Mouse (Mus musculus) heart, adult 2 months (tissue): ENCODE measurements around the gene Naaa. TPM values are rescaled to one million over a fixed set of nuclear protein-coding genes. Genes with fewer than 3 reads are reported as not detected.
A peak's percentile ranks its signal among the peaks of the same experiment; 100 is the strongest.

ENCODE experiments used
- DNase-seq, 2 experiments: peaks; one replicate each; pipeline ENCODE4 v3.0.0; 2021
- H3K27ac ChIP-seq: fragments of 200-600 bp; 2 replicates; pipeline ENCODE4 v1.8.1; 2022
- H3K27me3 ChIP-seq: fragments of 200-500 bp; 2 replicates; pipeline ENCODE4 v1.6.1; 2012; ENCODE audit warnings: mild to moderate bottlenecking, low read length, inconsistent platforms, mixed read lengths; ENCODE audit not compliant: control insufficient read depth, insufficient read depth
- H3K36me3 ChIP-seq: fragments of 200-500 bp; 2 replicates; pipeline ENCODE4 v1.6.1; 2012; ENCODE audit warnings: low read length, inconsistent platforms; ENCODE audit not compliant: control insufficient read depth, insufficient read depth
- H3K4me1 ChIP-seq: fragments of 200-500 bp; 2 replicates; pipeline ENCODE4 v1.6.1; 2011; ENCODE audit warnings: low read length; ENCODE audit not compliant: control insufficient read depth, insufficient read depth
- H3K4me3 ChIP-seq: fragments of 200-600 bp; 2 replicates; pipeline ENCODE4 v1.8.1; 2022
- H3K79me2 ChIP-seq: fragments of 200-500 bp; replicated peaks from 2 replicates; pipeline ENCODE4 v1.6.1; 2012; ENCODE audit warnings: mild to moderate bottlenecking, inconsistent platforms, low read length, moderate library complexity, mixed read lengths; ENCODE audit not compliant: control insufficient read depth, insufficient read depth
- H3K9ac ChIP-seq: fragments of 200-500 bp; 2 replicates; pipeline ENCODE4 v1.6.1; 2012; ENCODE audit warnings: low read depth, mild to moderate bottlenecking, control low read depth, inconsistent platforms, low read length, mixed read lengths
- CTCF ChIP-seq: fragments of 200-600 bp; IDR thresholded peaks from 2 replicates; pipeline ENCODE4 v1.8.1; 2022; ENCODE audit warnings: antibody characterized with exemption, mild to moderate bottlenecking, moderate library complexity
- EP300 ChIP-seq: fragments of 200-500 bp; IDR thresholded peaks from 2 replicates; pipeline ENCODE4 v1.6.1; 2011; ENCODE audit warnings: low read depth, low read length, control low read depth; ENCODE audit not compliant: insufficient read depth
- POLR2A ChIP-seq: fragments of 200-500 bp; IDR thresholded peaks from 2 replicates; pipeline ENCODE4 v1.6.1; 2011; ENCODE audit warnings: mild to moderate bottlenecking, low read depth, low read length, control low read depth; ENCODE audit not compliant: insufficient read depth
- WGBS: fragments of 180-500 bp; shearing (Covaris S2); methylation state at CpG from one replicate; pipeline ENCODE4 v1.1.7; 2018; 5-methylcytosine and 5-hydroxymethylcytosine counted together
- intact Hi-C: fragments of 180-260 bp; cut with DNase I; formaldehyde crosslinking; loops from one replicate; pipeline ENCODE4 v1.15.1; 2025
- long read RNA-seq: library from polyadenylated mRNA; stranded (forward); transcript quantifications from one replicate; pipeline ENCODE4 v2.0.0, GENCODE M21; 2021
- polyA plus RNA-seq: library from polyadenylated mRNA; depleted of rRNA; stranded (reverse); fragments of >200 nt; gene quantifications from 2 replicates; pipeline ENCODE4 v1.2.3, GENCODE M21; 2012; rRNA removed
- total RNA-seq, 2 experiments: library from RNA; stranded (reverse); gene quantifications; 2 replicates each; pipeline ENCODE4 v1.2.3; 2021

The Naaa gene
- total RNA-seq (10 to 100 TPM; 14.2 to 16.1 TPM), polyA plus RNA-seq (16.8 and 20.4 TPM in 2 replicates)
- long read RNA-seq, transcript Naaa-201 (11 exons, 2,414 nt), result major isoform, 9 of 12 reads
- long read RNA-seq, partial matches to known transcripts, result 1 of 12 reads
- long read RNA-seq, other reads (novel, unspliced or antisense), result 2 of 12 reads

GRCm38 (mm10) chr5:92277437-92278394, at the start of gene Naaa:
Gene Naaa, minus strand, starts transcription at chr5:92278170.
- peak within 1 kb of the TSS; percentile 87 for H3K27ac ChIP-seq
- TF ChIP-seq EP300 (0 out of 2 replicates have a peak, but pooled peaks have one; percentile 45), CTCF (peak; percentile 72), POLR2A (peak; percentile 84)
- no peaks in the 10 kb centered on the region for H3K36me3 ChIP-seq
- H3K9ac ChIP-seq, result peak within 1 kb of the TSS; percentile 78
- peak within 1 kb of the TSS; percentile 78 for H3K4me3 ChIP-seq
- no peaks in the 10 kb centered on the region for H3K79me2 ChIP-seq
- no peaks in the 10 kb centered on the region; the same call in 1 of the 2 replicates for H3K4me1 ChIP-seq
- no peaks in the 10 kb centered on the region for H3K27me3 ChIP-seq
- intact Hi-C loops, result loop anchor here (2.0 kb wide), 1 partner anchor 31 kb away; no protein-coding TSS in a partner anchor
- DNase-seq, result peak; percentile 89 to 95
- WGBS, result 3% methylated on average over 54 of the region's 54 CpGs

- Histone ChIP-seq H3K36me3 (no peaks in the 10 kb centered on the region), H3K9ac (no peak overlapping the region), H3K4me3 (no peak overlapping the region), H3K4me1 (peaks cover 3% of the 10 kb centered on the region; the same call in 1 of the 2 replicates), H3K79me2 (no peaks in the 10 kb centered on the region), H3K27me3 (no peaks in the 10 kb centered on the region), H3K27ac (no peak overlapping the region)
- intact Hi-C loops, result no loop called here
- DNase-seq, result no peak
- TF ChIP-seq POLR2A, result no peak
- no peak for TF ChIP-seq CTCF
- TF ChIP-seq EP300, result no peak
- 73% methylated on average over 6 of the region's 6 CpGs for WGBS
These were observed 49.4 kb upstream of the Naaa start for GRCm38 (mm10) chr5:92327367-92327766.

- 13% methylated on average over 5 of the region's 5 CpGs for WGBS
- no peaks in the 10 kb centered on the region for H3K79me2 ChIP-seq
- peaks cover 2% of the 10 kb centered on the region for H3K4me1 ChIP-seq
- no peaks in the 10 kb centered on the region for H3K27me3 ChIP-seq
- peak; percentile 67 to 84 for DNase-seq
- H3K27ac ChIP-seq, result peak overlapping the region; percentile 43; the same call in 1 of the 2 replicates
- H3K36me3 ChIP-seq, result no peaks in the 10 kb centered on the region
- TF ChIP-seq CTCF (no peak), POLR2A (no peak), EP300 (peak; percentile 76; the same call in 1 of the 2 replicates)
- intact Hi-C loops, result no loop called here
- no peak overlapping the region for H3K9ac ChIP-seq
- no peak overlapping the region for H3K4me3 ChIP-seq
These were observed 45.3 kb upstream of the Naaa start for GRCm38 (mm10) chr5:92323264-92323663.

- DNase-seq, result no peak
- H3K27me3 ChIP-seq, result no peaks in the 10 kb centered on the region
- H3K4me1 ChIP-seq, result peaks cover 2% of the 10 kb centered on the region
- no peaks in the 10 kb centered on the region for H3K36me3 ChIP-seq
- no peaks in the 10 kb centered on the region for H3K79me2 ChIP-seq
- no peak for TF ChIP-seq EP300
- TF ChIP-seq CTCF, result no peak
- no peak for TF ChIP-seq POLR2A
- WGBS, result 89% methylated on average over 4 of the region's 4 CpGs
- no peak overlapping the region for H3K9ac ChIP-seq
- H3K4me3 ChIP-seq, result no peak overlapping the region
- no peak overlapping the region; the same call in 1 of the 2 replicates for H3K27ac ChIP-seq
- intact Hi-C loops, result no loop called here
These were observed 44.6 kb upstream of the Naaa start for GRCm38 (mm10) chr5:92322612-92323011.

- Histone ChIP-seq H3K79me2 (no peaks in the 10 kb centered on the region), H3K4me1 (peaks cover 2% of the 10 kb centered on the region), H3K9ac (no peak overlapping the region), H3K27ac (no peak overlapping the region), H3K36me3 (no peaks in the 10 kb centered on the region), H3K4me3 (no peak overlapping the region), H3K27me3 (no peaks in the 10 kb centered on the region)
- DNase-seq, result no peak
- WGBS, result 53% methylated on average over 8 of the region's 8 CpGs
- TF ChIP-seq EP300, result no peak
- no peak for TF ChIP-seq CTCF
- no peak for TF ChIP-seq POLR2A
- intact Hi-C loops, result no loop called here
These were observed 43.8 kb upstream of the Naaa start for GRCm38 (mm10) chr5:92321631-92322400.
